Mouse (Mus musculus): ENCODE results near the gene Fam240b. TPM values are rescaled to one million over a fixed set of nuclear protein-coding genes. Genes with fewer than 3 reads are reported as not detected.

Fam240b gene
- not detected in 2 replicates for polyA plus RNA-seq (2014; fragmentation: Nextera tagmentation; extraction: Ambion mirVana)

DNA sequence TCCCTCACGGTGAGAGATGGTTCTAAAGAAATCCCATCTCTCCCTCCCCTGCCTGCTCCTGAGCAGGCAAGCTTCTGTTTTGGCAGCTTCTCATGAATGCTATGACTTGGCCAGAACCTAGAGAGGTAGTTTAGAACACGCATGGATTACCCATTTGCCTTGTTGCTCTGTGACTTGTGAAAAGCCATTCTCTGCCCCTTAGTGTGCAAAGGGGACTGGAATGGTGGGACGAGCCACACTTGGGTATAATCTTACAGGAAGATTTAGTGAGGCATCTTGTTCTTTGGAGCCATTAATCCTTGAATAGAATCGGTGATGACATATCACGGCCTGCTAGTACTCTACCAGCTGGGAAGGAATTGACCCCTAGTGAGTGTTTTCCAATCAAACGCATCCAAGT, at the start of gene Fam240b:
Gene Fam240b (minus strand): TSS at position 101 of the 400 bp plus-strand sequence.
- ATAC-seq (ENCODE audit: low FRiP score) (no peak), DNase-seq (ENCODE audit: low spot score) (no peak)
- WGBS = 90% methylated on average over 6 of the region's 6 CpGs
- no peaks in the 10 kb centered on the region for H3K9me3 ChIP-seq (ENCODE audit: control insufficient read depth, low read length)
- no peak within 1 kb of the TSS for H3K4me2 ChIP-seq (replicated peaks; ENCODE audit: low read depth, low read length)
- H3K36me3 ChIP-seq (ENCODE audit: control insufficient read depth, insufficient read depth, low read length) = no peaks in the 10 kb centered on the region
- no peak within 1 kb of the TSS for H3K27ac ChIP-seq (ENCODE audit: low read depth, low read length)
- no peaks in the 10 kb centered on the region for H3K4me1 ChIP-seq (replicated peaks; ENCODE audit: control insufficient read depth, insufficient read depth, low read length)
- no peak within 1 kb of the TSS for H3K4me3 ChIP-seq (ENCODE audit: low read depth, low read length)
- no peak within 1 kb of the TSS for H3K9ac ChIP-seq (ENCODE audit: low read depth, low read length)
- H3K27me3 ChIP-seq (ENCODE audit: control insufficient read depth, insufficient read depth, low read length) = no peaks in the 10 kb centered on the region

DNA sequence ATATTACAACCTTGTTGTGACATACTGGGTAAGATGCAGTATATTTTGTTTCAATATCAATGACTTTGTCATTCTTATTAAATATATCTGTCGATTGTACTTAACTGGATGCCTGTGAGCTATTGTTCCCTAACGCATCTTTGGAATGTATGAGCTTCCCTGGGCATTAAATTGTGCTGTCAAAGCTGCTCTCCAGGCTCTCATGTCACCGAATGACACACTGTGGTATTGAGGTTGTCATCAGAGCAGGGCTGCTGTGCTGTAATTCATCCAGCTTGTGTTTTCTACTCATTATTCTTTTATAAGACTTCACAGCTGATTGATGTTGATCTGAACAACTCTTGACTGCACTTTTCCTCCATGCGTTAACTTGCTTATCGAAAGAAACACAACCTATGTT, 32.5 kb upstream of the Fam240b start:
- Histone ChIP-seq H3K27me3 (ENCODE audit: control insufficient read depth, insufficient read depth, low read length) (no peaks in the 10 kb centered on the region), H3K36me3 (ENCODE audit: control insufficient read depth, insufficient read depth, low read length) (no peaks in the 10 kb centered on the region), H3K4me1 (replicated peaks; ENCODE audit: control insufficient read depth, insufficient read depth, low read length) (no peaks in the 10 kb centered on the region), H3K9me3 (ENCODE audit: control insufficient read depth, low read length) (no peaks in the 10 kb centered on the region), H3K4me2 (replicated peaks; ENCODE audit: low read depth, low read length) (no peak overlapping the region), H3K27ac (ENCODE audit: low read depth, low read length) (no peak overlapping the region), H3K9ac (ENCODE audit: low read depth, low read length) (no peak overlapping the region), H3K4me3 (ENCODE audit: low read depth, low read length) (no peak overlapping the region)
- DNase-seq (ENCODE audit: low spot score) (no peak), ATAC-seq (ENCODE audit: low FRiP score) (no peak)
- 81% methylated on average over 5 of the region's 5 CpGs for WGBS

DNA sequence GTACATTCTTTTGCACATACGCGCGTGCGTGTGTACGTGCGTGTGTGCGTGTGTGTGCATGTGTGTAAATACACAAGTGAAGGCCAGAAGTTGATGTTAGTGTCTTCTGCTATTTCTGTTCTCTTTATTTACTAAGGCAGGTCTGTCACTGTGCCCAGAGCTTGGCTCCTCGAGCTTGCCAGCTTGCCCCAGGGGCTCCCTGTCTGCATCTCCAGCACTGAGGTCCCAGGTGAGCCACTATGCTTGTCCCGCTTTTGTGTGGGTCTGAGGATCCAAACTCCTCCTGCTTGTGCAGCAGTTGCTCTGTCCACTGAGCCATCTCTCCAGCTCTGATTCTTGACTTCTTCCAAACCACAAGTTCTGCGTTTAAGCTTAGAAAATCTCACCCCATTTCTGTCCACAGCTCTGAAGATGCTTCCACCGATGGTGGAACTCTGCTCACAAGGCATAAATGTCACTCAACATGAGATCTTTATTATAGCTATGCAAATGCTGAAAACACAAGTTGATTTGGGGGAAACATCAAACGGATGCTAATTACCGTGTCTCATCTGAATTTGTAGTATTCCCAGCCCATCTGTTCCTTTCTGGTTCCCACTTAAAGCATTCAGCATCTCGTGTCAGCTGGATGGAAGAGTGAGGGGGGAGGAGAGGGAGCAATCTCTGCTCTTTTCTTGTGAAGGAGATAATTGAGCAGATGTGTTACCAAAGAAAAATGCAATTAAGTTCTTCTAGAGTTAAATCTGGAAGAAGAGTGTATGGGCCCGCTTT, 29.1 kb upstream of the Fam240b start:
- ATAC-seq (ENCODE audit: low FRiP score) = peak; percentile 62
- no peak overlapping the region for H3K9ac ChIP-seq (ENCODE audit: low read depth, low read length)

DNA sequence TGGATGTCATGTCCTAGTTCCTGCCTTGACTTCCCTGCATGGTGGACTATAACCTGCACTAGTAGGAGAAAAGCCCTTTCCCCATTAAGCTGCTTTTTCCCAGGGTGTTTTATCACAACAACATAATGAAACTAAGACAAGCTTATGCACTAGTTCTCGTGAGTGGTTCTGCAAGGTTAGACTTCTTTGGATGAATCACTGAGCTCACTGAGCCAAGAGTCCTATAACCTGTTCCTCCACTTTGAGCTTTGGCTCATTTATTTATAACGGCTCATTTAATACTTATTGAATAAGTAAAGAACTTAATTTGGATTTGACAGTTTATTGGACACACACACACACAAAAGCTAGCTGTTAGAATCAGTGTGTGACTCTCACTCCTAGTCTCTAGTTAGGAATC, 16.7 kb upstream of the Fam240b start:
- Histone ChIP-seq H3K4me1 (replicated peaks; ENCODE audit: control insufficient read depth, insufficient read depth, low read length) (no peaks in the 10 kb centered on the region), H3K27ac (ENCODE audit: low read depth, low read length) (no peak overlapping the region), H3K27me3 (ENCODE audit: control insufficient read depth, insufficient read depth, low read length) (no peaks in the 10 kb centered on the region), H3K4me2 (replicated peaks; ENCODE audit: low read depth, low read length) (no peak overlapping the region), H3K9ac (ENCODE audit: low read depth, low read length) (no peak overlapping the region), H3K9me3 (ENCODE audit: control insufficient read depth, low read length) (no peaks in the 10 kb centered on the region), H3K36me3 (ENCODE audit: control insufficient read depth, insufficient read depth, low read length) (no peaks in the 10 kb centered on the region), H3K4me3 (ENCODE audit: low read depth, low read length) (no peak overlapping the region)
- 89% methylated on average over 2 of the region's 2 CpGs for WGBS
- no peak for DNase-seq (ENCODE audit: low spot score)
- no peak for ATAC-seq (ENCODE audit: low FRiP score)

More for the DNA sequence above, 29.1 kb upstream of the Fam240b start:
- Histone ChIP-seq H3K4me1 (replicated peaks; ENCODE audit: control insufficient read depth, insufficient read depth, low read length) (no peaks in the 10 kb centered on the region), H3K4me2 (replicated peaks; ENCODE audit: low read depth, low read length) (no peak overlapping the region), H3K9me3 (ENCODE audit: control insufficient read depth, low read length) (no peaks in the 10 kb centered on the region), H3K4me3 (ENCODE audit: low read depth, low read length) (no peak overlapping the region), H3K27me3 (ENCODE audit: control insufficient read depth, insufficient read depth, low read length) (no peaks in the 10 kb centered on the region), H3K27ac (ENCODE audit: low read depth, low read length) (no peak overlapping the region), H3K36me3 (ENCODE audit: control insufficient read depth, insufficient read depth, low read length) (no peaks in the 10 kb centered on the region)
- peak; percentile 18 for DNase-seq (ENCODE audit: low spot score)
- 81% methylated on average over 15 of the region's 15 CpGs for WGBS

DNA sequence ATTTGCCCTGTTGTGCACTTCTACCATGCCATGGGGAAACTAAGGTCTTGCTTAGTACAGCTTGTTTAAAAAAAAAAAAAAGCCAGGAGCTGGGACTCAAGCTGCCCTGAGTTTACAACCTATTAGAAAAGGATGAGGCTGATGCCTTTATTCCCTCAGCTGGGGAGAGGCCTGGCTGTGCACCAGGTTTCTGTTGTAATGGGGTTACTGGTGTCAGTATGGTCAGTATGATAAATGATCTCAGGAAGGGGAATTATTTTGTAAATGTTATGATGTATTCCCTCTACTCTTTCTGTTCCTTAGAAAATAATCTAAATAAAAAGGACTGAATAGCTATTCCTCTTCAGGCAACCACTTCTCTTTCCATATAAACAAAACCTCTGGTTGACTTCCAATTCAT, 14.0 kb upstream of the Fam240b start:
- no peaks in the 10 kb centered on the region for H3K27me3 ChIP-seq (ENCODE audit: control insufficient read depth, insufficient read depth, low read length)
- H3K9me3 ChIP-seq (ENCODE audit: control insufficient read depth, low read length) = no peaks in the 10 kb centered on the region
- H3K36me3 ChIP-seq (ENCODE audit: control insufficient read depth, insufficient read depth, low read length) = no peaks in the 10 kb centered on the region
- H3K4me3 ChIP-seq (ENCODE audit: low read depth, low read length) = no peak overlapping the region
- no peak overlapping the region for H3K27ac ChIP-seq (ENCODE audit: low read depth, low read length)
- no peaks in the 10 kb centered on the region for H3K4me1 ChIP-seq (replicated peaks; ENCODE audit: control insufficient read depth, insufficient read depth, low read length)
- ATAC-seq (ENCODE audit: low FRiP score) (no peak), DNase-seq (ENCODE audit: low spot score) (no peak)
- no peak overlapping the region for H3K4me2 ChIP-seq (replicated peaks; ENCODE audit: low read depth, low read length)
- no peak overlapping the region for H3K9ac ChIP-seq (ENCODE audit: low read depth, low read length)

DNA sequence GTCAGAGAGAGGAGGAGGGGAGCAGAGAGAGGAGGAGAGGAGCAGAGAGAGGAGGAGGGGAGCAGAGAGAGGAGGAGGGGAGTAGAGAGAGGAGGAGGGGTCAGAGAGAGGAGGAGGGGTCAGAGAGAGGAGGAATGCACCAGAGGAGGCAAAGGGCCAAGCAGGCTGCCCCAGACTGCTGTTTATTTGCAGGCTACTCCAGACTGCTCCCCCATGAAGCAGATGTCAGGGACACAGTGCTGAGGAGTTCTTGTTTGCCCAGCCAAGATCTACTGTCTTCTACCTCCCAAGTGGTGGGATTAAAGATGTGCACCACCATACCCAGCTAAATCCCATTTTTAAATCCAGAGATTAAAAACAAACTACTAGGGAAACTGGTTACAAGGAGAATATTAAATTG, 9.8 kb upstream of the Fam240b start:
- Histone ChIP-seq H3K9ac (ENCODE audit: low read depth, low read length) (no peak overlapping the region), H3K27me3 (ENCODE audit: control insufficient read depth, insufficient read depth, low read length) (no peaks in the 10 kb centered on the region), H3K27ac (ENCODE audit: low read depth, low read length) (no peak overlapping the region), H3K4me1 (replicated peaks; ENCODE audit: control insufficient read depth, insufficient read depth, low read length) (no peaks in the 10 kb centered on the region), H3K9me3 (ENCODE audit: control insufficient read depth, low read length) (no peaks in the 10 kb centered on the region), H3K4me2 (replicated peaks; ENCODE audit: low read depth, low read length) (no peak overlapping the region), H3K4me3 (ENCODE audit: low read depth, low read length) (no peak overlapping the region), H3K36me3 (ENCODE audit: control insufficient read depth, insufficient read depth, low read length) (no peaks in the 10 kb centered on the region)
- DNase-seq (ENCODE audit: low spot score) (no peak), ATAC-seq (ENCODE audit: low FRiP score) (no peak)

DNA sequence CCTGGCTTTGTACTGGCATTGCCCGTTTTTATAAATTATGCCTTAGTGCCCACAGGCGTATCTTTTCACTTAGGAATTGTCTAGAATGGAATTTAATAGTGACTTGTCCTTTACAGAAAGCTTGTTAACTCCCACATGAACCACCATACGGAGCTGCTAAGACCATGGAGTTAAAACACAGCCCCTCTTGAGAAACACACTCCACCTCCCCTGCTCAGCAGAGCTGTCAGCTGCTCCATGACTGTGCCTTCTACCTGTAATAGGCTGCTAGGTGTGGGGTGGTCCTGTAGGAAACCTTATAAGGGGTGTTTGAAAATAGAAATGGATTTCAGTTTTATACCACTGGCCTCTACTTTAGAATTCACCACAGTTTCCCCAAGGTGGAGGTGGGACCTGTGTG, 5.2 kb upstream of the Fam240b start:
- ATAC-seq (ENCODE audit: low FRiP score) = no peak
- 85% methylated on average over 3 of the region's 3 CpGs for WGBS

DNA sequence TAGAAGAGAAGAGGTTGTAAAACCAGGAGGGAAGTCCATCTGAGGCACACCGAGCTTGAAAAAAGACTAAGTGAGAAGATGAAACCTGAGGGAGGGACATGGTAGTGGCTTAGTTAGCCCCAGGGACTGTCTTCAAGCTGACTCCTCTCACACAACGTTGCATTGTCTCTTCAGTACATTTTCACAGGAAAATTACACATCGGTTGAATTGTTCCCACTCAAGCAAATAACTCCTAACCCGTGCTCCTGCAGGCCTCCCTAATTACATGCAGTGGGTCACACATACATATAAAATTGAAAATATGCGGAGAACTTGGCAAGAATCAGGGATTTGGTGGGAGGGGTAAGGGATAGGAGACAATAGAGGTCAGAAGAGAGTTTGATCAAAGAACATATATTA, 4.0 kb downstream of the Fam240b start:
- ATAC-seq (ENCODE audit: low FRiP score) = no peak
- WGBS = 74% methylated on average over 5 of the region's 5 CpGs
- Histone ChIP-seq H3K4me3 (ENCODE audit: low read depth, low read length) (no peak overlapping the region), H3K9me3 (ENCODE audit: control insufficient read depth, low read length) (no peaks in the 10 kb centered on the region), H3K27me3 (ENCODE audit: control insufficient read depth, insufficient read depth, low read length) (no peaks in the 10 kb centered on the region), H3K9ac (ENCODE audit: low read depth, low read length) (no peak overlapping the region), H3K36me3 (ENCODE audit: control insufficient read depth, insufficient read depth, low read length) (no peaks in the 10 kb centered on the region), H3K4me1 (replicated peaks; ENCODE audit: control insufficient read depth, insufficient read depth, low read length) (no peaks in the 10 kb centered on the region), H3K27ac (ENCODE audit: low read depth, low read length) (no peak overlapping the region), H3K4me2 (replicated peaks; ENCODE audit: low read depth, low read length) (no peak overlapping the region)
- no peak for DNase-seq (ENCODE audit: low spot score)

More for the DNA sequence above, 5.2 kb upstream of the Fam240b start:
- H3K27ac ChIP-seq (ENCODE audit: low read depth, low read length) = no peak overlapping the region
- H3K4me3 ChIP-seq (ENCODE audit: low read depth, low read length) = no peak overlapping the region
- H3K27me3 ChIP-seq (ENCODE audit: control insufficient read depth, insufficient read depth, low read length) = no peaks in the 10 kb centered on the region
- H3K4me1 ChIP-seq (replicated peaks; ENCODE audit: control insufficient read depth, insufficient read depth, low read length) = no peaks in the 10 kb centered on the region
- no peak for DNase-seq (ENCODE audit: low spot score)
- no peak overlapping the region for H3K4me2 ChIP-seq (replicated peaks; ENCODE audit: low read depth, low read length)
- no peak overlapping the region for H3K9ac ChIP-seq (ENCODE audit: low read depth, low read length)
- H3K9me3 ChIP-seq (ENCODE audit: control insufficient read depth, low read length) = no peaks in the 10 kb centered on the region
- no peaks in the 10 kb centered on the region for H3K36me3 ChIP-seq (ENCODE audit: control insufficient read depth, insufficient read depth, low read length)

DNA sequence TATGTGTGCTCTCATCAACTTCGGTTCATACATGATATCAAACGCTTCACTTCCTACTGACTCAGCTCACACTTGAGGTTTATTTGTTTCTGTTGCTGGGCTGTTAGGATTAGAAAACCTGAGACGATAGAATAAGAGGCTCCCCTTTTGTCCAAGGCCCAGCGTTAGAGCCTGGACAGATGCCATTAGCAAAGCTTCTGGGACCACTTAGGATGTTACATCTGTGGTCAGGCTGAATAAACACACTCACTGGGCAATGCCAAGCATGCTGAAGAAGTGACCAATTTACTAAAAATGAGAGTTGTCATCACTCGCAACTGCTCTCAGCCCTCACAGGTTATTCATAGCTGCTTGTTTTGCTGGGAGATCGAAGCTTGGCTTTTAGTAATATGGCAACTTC, 7.7 kb downstream of the Fam240b start:
- ATAC-seq (ENCODE audit: low FRiP score) (no peak), DNase-seq (ENCODE audit: low spot score) (no peak)
- H3K4me2 ChIP-seq (replicated peaks; ENCODE audit: low read depth, low read length) = no peak overlapping the region
- H3K4me1 ChIP-seq (replicated peaks; ENCODE audit: control insufficient read depth, insufficient read depth, low read length) = no peaks in the 10 kb centered on the region
- 90% methylated on average over 6 of the region's 6 CpGs for WGBS
- no peak overlapping the region for H3K9ac ChIP-seq (ENCODE audit: low read depth, low read length)
- no peak overlapping the region for H3K4me3 ChIP-seq (ENCODE audit: low read depth, low read length)
- H3K36me3 ChIP-seq (ENCODE audit: control insufficient read depth, insufficient read depth, low read length) = no peaks in the 10 kb centered on the region
- no peaks in the 10 kb centered on the region for H3K9me3 ChIP-seq (ENCODE audit: control insufficient read depth, low read length)
- H3K27ac ChIP-seq (ENCODE audit: low read depth, low read length) = no peak overlapping the region
- no peaks in the 10 kb centered on the region for H3K27me3 ChIP-seq (ENCODE audit: control insufficient read depth, insufficient read depth, low read length)
